Mouse (Mus musculus): ENCODE data around the gene Hist1h1t. TPM values are rescaled to one million over a fixed set of nuclear protein-coding genes. Genes with fewer than 3 reads are reported as not detected.
"Not testable (repeated sequence)": the region's sequence is repeated elsewhere in the genome, so short reads cannot be mapped to it uniquely, and the experiment has no call there.

The Hist1h1t gene
- not detected for total RNA-seq (2021)

GRCm38 (mm10) chr13:23695514-23695913, at the start of gene Hist1h1t:
Gene Hist1h1t (plus strand): TSS chr13:23695814.
- DNase-seq: no peak

GRCm38 (mm10) chr13:23659636-23660366, 35.8 kb upstream of the Hist1h1t start:
- DNase-seq: no peak

GRCm38 (mm10) chr13:23662536-23662935, 33.1 kb upstream of the Hist1h1t start:
- DNase-seq: no peak

- no peak for DNase-seq
Measured at GRCm38 (mm10) chr13:23681990-23682582, 13.5 kb upstream of the Hist1h1t start.

GRCm38 (mm10) chr13:23682623-23682946, 13.0 kb upstream of the Hist1h1t start:
- no peak for DNase-seq

- DNase-seq: not testable (repeated sequence)
Measured at GRCm38 (mm10) chr13:23682947-23683754, 12.5 kb upstream of the Hist1h1t start.

GRCm38 (mm10) chr13:23683755-23684281, 11.8 kb upstream of the Hist1h1t start, which contains the start of the genes Hist1h2ac and Hist1h2bc:
Gene Hist1h2ac (minus strand): TSS chr13:23683948.
Gene Hist1h2bc (plus strand): TSS chr13:23684199.
- DNase-seq: peak; percentile 82 to 83

- DNase-seq: peak in 1 of 2 experiments; percentile 24
Measured at GRCm38 (mm10) chr13:23684295-23684945, 11.2 kb upstream of the Hist1h1t start.

- no peak for DNase-seq
Measured at GRCm38 (mm10) chr13:23685121-23685861, 10.3 kb upstream of the Hist1h1t start.

GRCm38 (mm10) chr13:23685966-23686365, 9.6 kb upstream of the Hist1h1t start:
- no peak for DNase-seq

GRCm38 (mm10) chr13:23687181-23687580, 8.4 kb upstream of the Hist1h1t start:
- no peak for DNase-seq

- DNase-seq: no peak
Measured at GRCm38 (mm10) chr13:23687907-23688306, 7.7 kb upstream of the Hist1h1t start.

GRCm38 (mm10) chr13:23688956-23689355, 6.7 kb upstream of the Hist1h1t start:
- DNase-seq: no peak

GRCm38 (mm10) chr13:23689459-23689858, 6.2 kb upstream of the Hist1h1t start:
- no peak for DNase-seq

GRCm38 (mm10) chr13:23693856-23694440, 1.7 kb upstream of the Hist1h1t start:
- no peak for DNase-seq

- no peak for DNase-seq
Measured at GRCm38 (mm10) chr13:23694956-23695355, 658 bp upstream of the Hist1h1t start.

GRCm38 (mm10) chr13:23696061-23696474, 454 bp downstream of the Hist1h1t start:
- DNase-seq: no peak

- no peak for DNase-seq
Measured at GRCm38 (mm10) chr13:23697491-23698299, 2.1 kb downstream of the Hist1h1t start.

GRCm38 (mm10) chr13:23698300-23698693, 2.7 kb downstream of the Hist1h1t start, which contains the start of gene Hist1h4c:
Gene Hist1h4c (minus strand): TSS chr13:23698454.
- peak; percentile 99 to 100 for DNase-seq

GRCm38 (mm10) chr13:23698996-23699395, 3.4 kb downstream of the Hist1h1t start:
- no peak for DNase-seq

Data from layer of hippocampus, postnatal 36 days (tissue).